In the genomic region with DNA sequence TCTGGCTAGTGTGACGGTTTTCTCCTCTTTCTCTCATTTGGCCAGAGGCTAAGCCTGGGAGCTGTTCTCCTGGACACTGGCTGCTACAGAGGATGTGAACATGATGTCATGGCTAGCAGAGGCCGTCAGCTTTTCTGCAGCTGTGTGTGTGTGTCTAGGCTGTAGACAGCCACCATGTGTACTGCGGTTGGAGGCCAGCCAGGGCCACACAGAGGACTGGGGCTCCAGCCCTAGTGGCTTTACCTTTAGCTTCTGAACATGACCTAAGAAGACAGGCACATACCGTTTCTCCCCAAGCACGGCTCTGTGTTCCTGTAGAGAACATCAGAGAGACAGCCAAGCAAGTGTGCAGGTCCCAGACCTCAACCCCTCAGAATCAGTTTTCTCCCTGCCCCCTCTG, we compare ENCODE assay signal across 8 mouse cellular contexts.
DNase-seq lines count a peak whose midpoint lies in the region; ATAC-seq lines count a peak whose summit lies in the region.

No protein-coding gene starts in this region.

- no peak overlapping the region for H3K4me2 ChIP-seq in heart, embryonic 13.5 days

- ATAC-seq in heart, embryonic 13.5 days (ENCODE audit: extremely low read depth, insufficient number of reproducible peaks, low FRiP score, low TSS enrichment), result no peak

- peak overlapping the region; percentile 54; the same call in 1 of the 2 replicates for H3K9ac ChIP-seq in heart, embryonic 13.5 days

- H3K4me3 ChIP-seq in embryonic facial prominence, embryonic 10.5 days, result no peak overlapping the region
- H3K4me3 ChIP-seq in heart, embryonic 13.5 days, result no peak overlapping the region

- 47% methylated on average over 5 of the region's 5 CpGs for WGBS in embryonic facial prominence, embryonic 10.5 days
- WGBS in heart, embryonic 13.5 days, result 31% methylated on average over 5 of the region's 5 CpGs

- peaks cover 10% of the 10 kb centered on the region for H3K4me1 ChIP-seq in embryonic facial prominence, embryonic 10.5 days
- peaks cover 14% of the 10 kb centered on the region for H3K4me1 ChIP-seq in heart, embryonic 13.5 days

- no peaks in the 10 kb centered on the region for H3K27me3 ChIP-seq in embryonic facial prominence, embryonic 10.5 days (replicated peaks; ENCODE audit: low read depth, poor library complexity, severe bottlenecking)
- H3K27me3 ChIP-seq in heart, embryonic 13.5 days (replicated peaks), result no peaks in the 10 kb centered on the region

- peak; percentile 59 for DNase-seq in kidney, postnatal 10 days
- DNase-seq in kidney, adult 18-20 months, result no peak
- DNase-seq in embryonic facial prominence, embryonic 10.5 days (ENCODE audit: low spot score), result peak; percentile 28
- peak; percentile 40 for DNase-seq in skeletal muscle tissue, adult 2 months (ENCODE audit: low read depth, low spot score)
- no peak for DNase-seq in adipocyte (ENCODE audit: low spot score)
- no peak for DNase-seq in layer of hippocampus, adult 8-10 months (ENCODE audit: low spot score in 2 of 2)
- DNase-seq in B cell, adult 2 months, result no peak

- H3K27ac ChIP-seq in embryonic facial prominence, embryonic 10.5 days (replicated peaks), result peak overlapping the region; percentile 70
- peak overlapping the region; percentile 77 for H3K27ac ChIP-seq in heart, embryonic 13.5 days (replicated peaks)

- no peaks in the 10 kb centered on the region for H3K36me3 ChIP-seq in embryonic facial prominence, embryonic 10.5 days (replicated peaks)
- H3K36me3 ChIP-seq in heart, embryonic 13.5 days, result peaks cover 22% of the 10 kb centered on the region

- no peaks in the 10 kb centered on the region for H3K9me3 ChIP-seq in embryonic facial prominence, embryonic 10.5 days
- no peaks in the 10 kb centered on the region for H3K9me3 ChIP-seq in heart, embryonic 13.5 days

Comparison
In these comparisons a context has a peak if more than half of its experiments do, and no peak if none do; other contexts are left out.
1. DNase-seq: peak in kidney, postnatal 10 days (single experiment), embryonic facial prominence, embryonic 10.5 days (single experiment) and skeletal muscle tissue, adult 2 months (single experiment); none in kidney, adult 18-20 months (single experiment), adipocyte (single experiment), layer of hippocampus, adult 8-10 months (0 of 2) and B cell, adult 2 months (0 of 2).